In genomic region chr5:29159849-29160248, GRCm38 (mm10) we compare ENCODE assay signal across 33 mouse cellular contexts.
"Had no signal": no experiment of that assay in that cellular context is flagged by ENCODE, and none has a peak within 500 bp of the region (broad histone marks: within the 10 kb centered on the region; RNA-seq: fewer than 3 reads in every experiment).

No protein-coding gene starts in this region.

- H3K27me3 ChIP-seq: heart, embryonic 12.5 days; heart, embryonic 13.5 days; heart, embryonic 15.5 days; hindbrain, embryonic 12.5 days; hindbrain, embryonic 13.5 days; hindbrain, embryonic 15.5 days; kidney, embryonic 15.5 days had no signal

- H3K9me3 ChIP-seq: heart, embryonic 10.5 days; heart, embryonic 12.5 days; heart, embryonic 13.5 days; heart, embryonic 15.5 days; hindbrain, embryonic 10.5 days; hindbrain, embryonic 12.5 days; hindbrain, embryonic 13.5 days; hindbrain, embryonic 15.5 days; kidney, embryonic 15.5 days had no signal

- H3K9ac ChIP-seq: heart, embryonic 12.5 days; heart, embryonic 13.5 days; heart, embryonic 15.5 days; hindbrain, embryonic 12.5 days; hindbrain, embryonic 13.5 days; hindbrain, embryonic 14.5 days; hindbrain, embryonic 15.5 days; kidney, embryonic 15.5 days had no signal

- H3K27ac ChIP-seq: heart, embryonic 10.5 days; heart, embryonic 13.5 days; heart, embryonic 15.5 days; hindbrain, embryonic 10.5 days; hindbrain, embryonic 12.5 days; hindbrain, embryonic 13.5 days; hindbrain, embryonic 14.5 days; hindbrain, embryonic 15.5 days; hindbrain, postnatal 0 days; kidney, embryonic 15.5 days; kidney, postnatal 0 days; layer of hippocampus, adult 2 months; left cerebral cortex, adult 2 months had no signal

- H3K36me3 ChIP-seq: heart, embryonic 10.5 days; heart, embryonic 12.5 days; heart, embryonic 13.5 days; heart, embryonic 15.5 days; hindbrain, embryonic 10.5 days; hindbrain, embryonic 12.5 days; hindbrain, embryonic 13.5 days; hindbrain, embryonic 15.5 days; kidney, embryonic 15.5 days had no signal

- H3K4me2 ChIP-seq: heart, embryonic 11.5 days; heart, embryonic 12.5 days; heart, embryonic 13.5 days; heart, embryonic 15.5 days; hindbrain, embryonic 12.5 days; hindbrain, embryonic 13.5 days; hindbrain, embryonic 14.5 days; hindbrain, embryonic 15.5 days; kidney, embryonic 15.5 days had no signal

- H3K4me3 ChIP-seq: heart, embryonic 10.5 days; heart, embryonic 12.5 days; heart, embryonic 13.5 days; heart, embryonic 15.5 days; hindbrain, embryonic 10.5 days; hindbrain, embryonic 12.5 days; hindbrain, embryonic 13.5 days; hindbrain, embryonic 15.5 days; kidney, embryonic 15.5 days; layer of hippocampus, adult 2 months; left cerebral cortex, adult 2 months had no signal

- DNase-seq: heart, postnatal 10 days; heart, postnatal 14 days; heart, postnatal 36 days; heart, postnatal 4 days; kidney, adult 11 months; kidney, adult 18-20 months; kidney, adult 2 months; kidney, adult 8-10 months; kidney, adult 9 months; kidney, postnatal 10 days; kidney, postnatal 14 days; kidney, postnatal 25 days; kidney, postnatal 36 days; kidney, postnatal 4 days; layer of hippocampus, adult 9-11 months; layer of hippocampus, postnatal 36 days had no signal

- ATAC-seq: hindbrain, embryonic 16.5 days; hindbrain, postnatal 0 days; inflammation-experienced regulatory T-cells, adult 6 months had no signal

- H3K4me1 ChIP-seq: heart, embryonic 10.5 days; heart, embryonic 12.5 days; heart, embryonic 13.5 days; heart, embryonic 15.5 days; hindbrain, embryonic 10.5 days; hindbrain, embryonic 12.5 days; hindbrain, embryonic 13.5 days; hindbrain, embryonic 15.5 days; kidney, embryonic 15.5 days had no signal
